Mouse (Mus musculus): Measurements from ENCODE around the gene Klf9.

Klf9 gene

DNA sequence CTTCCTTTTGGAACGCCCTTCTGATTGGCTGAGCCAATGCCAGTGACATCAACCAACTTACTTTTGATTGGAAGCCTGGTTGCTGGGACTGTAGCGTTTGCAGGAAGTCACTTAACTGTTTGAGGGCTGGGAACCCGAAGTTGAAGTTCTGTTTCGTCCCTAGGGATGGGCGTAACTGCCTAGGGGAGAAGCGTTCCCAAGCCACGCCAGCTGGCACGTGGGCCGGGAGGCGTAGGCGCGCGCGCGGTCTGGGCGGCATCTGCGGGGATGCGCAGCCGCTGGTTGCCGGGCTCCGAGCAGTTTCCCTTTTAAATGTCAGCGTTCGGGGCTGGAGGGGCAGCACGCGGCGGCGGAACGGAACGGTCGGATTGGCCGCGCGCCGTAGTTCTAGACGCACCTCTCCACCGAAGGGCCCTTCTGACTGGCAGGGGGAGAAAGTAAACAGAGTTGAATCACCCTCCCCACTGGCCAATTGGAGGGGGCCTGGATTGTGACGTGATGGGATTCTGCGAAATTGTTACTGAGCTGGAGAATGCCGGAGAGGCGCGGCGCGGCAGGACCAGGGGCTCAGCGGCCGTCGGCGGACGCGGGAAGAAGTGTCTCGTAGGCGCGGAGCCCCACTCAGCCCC lies at the start of gene Klf9:
Gene Klf9 (plus strand): TSS at position 538 of the 629 bp plus-strand sequence.
- DNase-seq (ENCODE audit: low read depth, low spot score) = peak; percentile 93

DNA sequence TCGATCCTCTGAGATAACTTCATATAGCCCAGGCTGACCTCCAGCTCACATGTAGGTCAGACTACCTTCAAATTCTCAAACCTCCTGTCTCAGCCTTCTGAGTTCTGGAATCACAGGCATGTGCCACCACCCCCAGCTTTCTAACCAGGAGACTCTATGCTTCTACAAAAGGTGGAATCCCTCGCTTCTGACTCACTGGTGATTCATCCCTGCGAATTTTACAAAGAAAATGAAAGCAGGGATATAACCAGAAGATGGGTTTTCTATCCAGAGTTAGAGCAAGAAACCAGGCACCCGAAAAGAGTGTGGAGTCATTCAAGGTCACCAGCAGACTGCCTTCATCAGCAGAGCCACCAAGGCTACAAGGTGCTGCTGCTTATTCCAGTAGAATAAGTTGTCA lies 49.4 kb upstream of the Klf9 start:
- DNase-seq (ENCODE audit: low read depth, low spot score) = no peak

GRCm38 (mm10) chr19:23093548-23093947 lies 47.5 kb upstream of the Klf9 start:
- DNase-seq (ENCODE audit: low read depth, low spot score) = no peak

DNA sequence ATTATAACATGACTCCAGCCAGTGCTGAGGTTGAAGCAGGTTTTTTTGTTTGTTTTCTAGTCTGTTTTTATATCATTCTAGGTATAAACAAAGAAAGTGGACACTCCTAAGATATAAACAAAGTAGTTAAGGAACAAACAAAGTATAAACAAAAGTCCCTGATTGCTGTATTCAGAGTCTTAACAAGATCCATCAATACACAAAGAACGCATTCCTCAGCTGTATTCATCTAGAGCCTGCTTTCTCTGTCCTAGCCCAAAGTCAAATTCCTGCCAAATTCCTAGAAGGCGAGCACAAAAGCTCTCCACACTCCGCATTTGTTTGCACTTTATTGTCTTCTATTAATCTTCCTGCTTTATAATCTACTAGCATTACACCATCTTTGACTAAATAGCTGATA lies 46.1 kb upstream of the Klf9 start:
- DNase-seq (ENCODE audit: low read depth, low spot score) = no peak

GRCm38 (mm10) chr19:23106859-23107258 lies 34.2 kb upstream of the Klf9 start:
- no peak for DNase-seq (ENCODE audit: low read depth, low spot score)

GRCm38 (mm10) chr19:23107335-23107734 lies 33.7 kb upstream of the Klf9 start:
- DNase-seq (ENCODE audit: low read depth, low spot score) = no peak

GRCm38 (mm10) chr19:23121875-23122274 lies 19.2 kb upstream of the Klf9 start:
- no peak for DNase-seq (ENCODE audit: low read depth, low spot score)

GRCm38 (mm10) chr19:23124023-23124550 lies 16.9 kb upstream of the Klf9 start:
- DNase-seq (ENCODE audit: low read depth, low spot score) = no peak

DNA sequence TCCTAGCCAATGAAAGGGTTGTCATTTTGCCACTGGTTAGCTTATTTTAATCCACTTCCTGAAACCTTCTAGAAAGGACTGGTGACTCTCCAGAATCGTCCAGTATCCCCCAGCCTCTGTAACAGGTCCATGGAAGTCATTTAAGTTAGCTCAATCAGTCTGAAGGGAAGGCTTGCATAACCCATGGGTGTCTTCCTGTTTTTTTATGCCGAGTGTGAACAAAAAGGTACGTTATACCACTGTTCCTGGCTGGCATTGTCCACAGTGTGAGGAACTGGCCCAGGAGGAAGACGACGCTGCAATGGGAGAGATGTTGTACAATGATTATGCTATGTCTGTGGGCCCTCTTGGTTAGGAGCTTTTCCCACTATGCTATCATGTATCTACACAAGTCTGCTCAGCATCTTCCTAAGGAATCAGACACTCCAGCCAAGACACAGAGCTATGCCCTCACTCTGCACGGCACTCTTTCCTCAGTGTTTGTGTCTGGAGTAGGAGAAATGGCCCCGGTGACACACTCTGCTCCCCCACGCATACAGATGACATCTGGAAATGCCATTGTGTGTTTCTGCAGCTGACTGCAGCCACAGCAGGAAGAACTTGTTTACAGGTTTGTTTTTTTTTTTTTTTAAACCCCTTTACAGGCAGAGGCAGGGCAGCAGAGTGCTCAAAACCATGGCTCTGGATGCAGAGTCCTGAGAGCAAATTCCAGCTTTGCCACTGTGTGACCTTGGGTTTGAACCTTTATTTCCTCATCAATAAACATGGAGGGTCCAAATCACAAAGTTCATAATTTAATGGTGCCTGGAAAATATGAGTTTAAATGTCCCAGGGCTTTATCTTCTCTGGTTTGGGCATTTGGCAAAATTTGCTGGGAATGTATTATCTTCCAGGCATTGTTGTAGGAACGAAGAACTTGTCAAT lies 15.5 kb upstream of the Klf9 start:
- DNase-seq (ENCODE audit: low read depth, low spot score) = no peak

- DNase-seq (ENCODE audit: low read depth, low spot score) = no peak
Observed at GRCm38 (mm10) chr19:23129908-23130307, 11.1 kb upstream of the Klf9 start.

- no peak for DNase-seq (ENCODE audit: low read depth, low spot score)
Observed at GRCm38 (mm10) chr19:23132106-23132635, 8.9 kb upstream of the Klf9 start.

DNA sequence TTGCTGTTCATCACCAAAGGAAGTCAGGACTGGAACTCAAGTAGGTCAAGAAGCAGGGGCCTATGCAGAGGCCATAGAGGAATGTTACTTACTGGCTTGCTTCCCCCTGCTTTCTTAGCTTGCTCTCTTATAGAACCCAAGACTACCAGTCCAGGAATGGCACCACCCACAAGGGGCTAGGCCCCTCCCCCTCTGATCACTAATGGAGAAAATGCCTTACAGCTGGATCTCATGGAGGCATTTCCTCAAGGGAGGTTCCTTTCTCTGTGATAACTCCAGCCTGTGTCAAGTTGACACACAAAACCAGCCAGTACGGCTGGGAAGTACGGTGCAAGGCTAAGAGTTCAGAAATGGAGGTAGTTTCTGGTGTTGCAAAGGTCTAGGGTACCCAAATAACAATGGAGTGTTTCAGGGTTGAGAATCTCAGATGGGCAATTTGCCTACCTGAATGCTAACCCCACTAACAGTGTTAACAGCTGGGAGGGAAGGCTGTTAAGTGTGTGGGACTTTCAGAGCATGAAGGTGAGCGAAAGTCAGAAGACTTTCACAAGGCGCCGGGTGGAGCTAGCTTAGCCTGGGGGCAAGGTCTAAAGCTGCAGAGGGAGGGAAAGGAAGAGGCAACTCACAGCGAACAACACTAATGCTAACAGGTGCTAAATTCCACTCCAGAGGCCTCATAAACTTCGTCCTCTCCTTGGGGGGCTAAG lies 8.2 kb upstream of the Klf9 start:
- no peak for DNase-seq (ENCODE audit: low read depth, low spot score)

- no peak for DNase-seq (ENCODE audit: low read depth, low spot score)
Observed at GRCm38 (mm10) chr19:23133427-23134094, 7.5 kb upstream of the Klf9 start.

- DNase-seq (ENCODE audit: low read depth, low spot score) = peak; percentile 31
Observed at GRCm38 (mm10) chr19:23134095-23134440, 7.0 kb upstream of the Klf9 start.

DNA sequence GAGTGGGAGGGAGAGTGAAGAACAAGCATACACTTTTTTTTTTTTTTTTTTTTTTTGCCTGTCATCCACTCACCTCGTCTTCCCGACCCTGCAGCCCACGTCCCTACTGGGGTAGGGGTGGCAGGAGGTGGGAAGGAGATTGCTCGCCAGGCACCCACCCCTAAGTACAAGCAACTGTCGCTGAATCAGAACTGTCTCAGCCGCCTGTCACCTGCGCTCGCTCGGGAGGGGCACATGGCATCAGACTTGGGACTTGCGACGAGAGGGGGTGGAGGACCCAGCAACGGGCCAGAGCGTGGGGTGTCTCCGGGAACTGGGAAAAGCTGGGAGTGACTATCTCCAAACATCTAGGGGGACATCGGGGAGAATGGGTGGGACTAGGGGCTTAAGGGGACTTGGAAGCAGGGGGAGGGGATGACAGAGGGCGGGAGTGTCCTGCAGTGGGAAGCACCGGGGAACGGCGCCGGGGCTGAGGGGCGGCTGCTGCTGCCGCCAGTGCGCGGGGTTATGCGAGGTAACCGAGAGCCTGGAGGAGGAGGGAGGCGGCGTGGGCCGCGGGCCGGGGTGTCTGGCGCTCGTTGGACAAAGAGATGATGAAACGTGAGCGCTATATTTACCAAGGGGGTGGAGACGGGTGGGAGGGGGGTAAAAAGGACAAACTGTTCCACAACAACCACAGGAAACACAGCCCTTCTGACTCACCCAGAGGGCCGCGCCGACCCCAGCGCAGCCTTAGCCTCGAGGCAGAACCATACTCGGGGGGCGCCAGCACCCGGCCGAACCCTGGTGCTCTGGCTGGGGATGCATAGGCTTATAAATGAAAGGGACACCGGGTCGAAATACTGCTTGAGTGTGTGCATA lies 6.4 kb upstream of the Klf9 start:
- peak; percentile 59 for DNase-seq (ENCODE audit: low read depth, low spot score)

- DNase-seq (ENCODE audit: low read depth, low spot score) = peak; percentile 78
Observed at GRCm38 (mm10) chr19:23135349-23136201, 5.5 kb upstream of the Klf9 start.

GRCm38 (mm10) chr19:23136202-23136850 lies 4.7 kb upstream of the Klf9 start:
- DNase-seq (ENCODE audit: low read depth, low spot score) = no peak

GRCm38 (mm10) chr19:23137295-23137694 lies 3.7 kb upstream of the Klf9 start:
- no peak for DNase-seq (ENCODE audit: low read depth, low spot score)

Measured in CD4-positive, CD25-positive, alpha-beta regulatory T cell, adult 2 months (primary cell).